Mouse (Mus musculus): ENCODE results near the gene Aif1l.

DNA sequence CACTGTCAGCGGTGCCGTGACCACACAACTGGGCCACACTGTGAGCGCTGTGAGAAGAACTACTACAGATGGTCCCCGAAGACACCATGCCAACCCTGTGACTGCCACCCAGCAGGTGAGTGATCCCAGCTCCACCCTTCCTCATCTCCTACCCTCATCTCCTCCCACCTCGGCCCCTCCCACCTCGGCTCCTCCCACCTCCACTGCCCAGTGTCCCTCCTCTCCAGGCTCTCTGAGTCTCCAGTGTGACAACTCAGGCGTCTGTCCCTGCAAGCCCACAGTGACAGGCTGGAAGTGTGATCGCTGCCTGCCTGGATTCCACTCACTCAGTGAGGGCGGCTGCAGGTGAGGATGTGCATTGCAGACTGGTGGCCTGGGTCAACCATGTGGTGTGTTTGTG, 44.3 kb upstream of the Aif1l start:
- no peak for TF ChIP-seq CTCF (IDR thresholded peaks at IDR 0.05)
- no peak for TF ChIP-seq EP300 (IDR thresholded peaks at IDR 0.05)

Measured in lung, postnatal 0 days (tissue).